In genomic region chr7:35334527-35335452, GRCm38 (mm10) we compare ENCODE assay signal across 8 mouse cellular contexts. TPM values are rescaled to one million over a fixed set of nuclear protein-coding genes. Genes with fewer than 3 reads are reported as not detected.
A peak's percentile ranks its signal among the peaks of the same experiment; 100 is the strongest.
DNase-seq lines count a peak whose midpoint lies in the region; ATAC-seq and TF ChIP-seq lines count a peak whose summit lies in the region.

No protein-coding gene starts in this region.

- H3K4me2 ChIP-seq in intestine, embryonic 14.5 days (ENCODE audit: low read length), result peak overlapping the region; percentile 77
- H3K4me2 ChIP-seq in liver, embryonic 15.5 days, result peak overlapping the region; percentile 93
- H3K4me2 ChIP-seq in neural tube, embryonic 11.5 days (ENCODE audit: low read depth), result peak overlapping the region; percentile 96

- peak overlapping the region; percentile 67 for H3K4me3 ChIP-seq in spleen, adult 2 months (ENCODE audit: extremely low read depth, insufficient read depth, insufficient read length)
- H3K4me3 ChIP-seq in intestine, embryonic 14.5 days (ENCODE audit: low read depth, low read length), result peak overlapping the region; percentile 66
- H3K4me3 ChIP-seq in liver, embryonic 15.5 days (replicated peaks), result peak overlapping the region; percentile 63
- peak overlapping the region; percentile 49 for H3K4me3 ChIP-seq in neural tube, embryonic 11.5 days (ENCODE audit: low read depth, low read length)

- H3K9ac ChIP-seq in intestine, embryonic 14.5 days (ENCODE audit: low read length), result peak overlapping the region; percentile 62
- peak overlapping the region; percentile 56 for H3K9ac ChIP-seq in liver, embryonic 15.5 days
- H3K9ac ChIP-seq in neural tube, embryonic 11.5 days (ENCODE audit: low read length), result peak overlapping the region; percentile 58

- no peak for TF ChIP-seq CTCF in spleen, adult 2 months (IDR thresholded peaks at IDR 0.05; ENCODE audit: extremely low read depth, insufficient read depth, insufficient read length, insufficient replicate concordance)

- WGBS in spleen, adult 2 months, result 1% methylated on average over 50 of the region's 51 CpGs
- under 1% methylated on average over 51 of the region's 51 CpGs for WGBS in intestine, embryonic 14.5 days
- WGBS in liver, embryonic 15.5 days (ENCODE audit: insufficient replicate concordance), result under 1% methylated on average over 51 of the region's 51 CpGs
- under 1% methylated on average over 49 of the region's 51 CpGs for WGBS in neural tube, embryonic 11.5 days

- H3K9me3 ChIP-seq in intestine, embryonic 14.5 days (ENCODE audit: control insufficient read depth, low read length), result no peaks in the 10 kb centered on the region
- H3K9me3 ChIP-seq in liver, embryonic 15.5 days (replicated peaks), result no peaks in the 10 kb centered on the region
- no peaks in the 10 kb centered on the region for H3K9me3 ChIP-seq in neural tube, embryonic 11.5 days (ENCODE audit: control insufficient read depth, low read length)

- peak; percentile 9; the same call in 1 of the 2 replicates for ATAC-seq in intestine, embryonic 14.5 days (replicated peaks; ENCODE audit: low FRiP score, low TSS enrichment, low read depth)
- ATAC-seq in liver, embryonic 15.5 days (ENCODE audit: insufficient read depth), result peak; percentile 1; the same call in 1 of the 2 replicates
- no peak; the same call in none of the 2 replicates for ATAC-seq in neural tube, embryonic 11.5 days (ENCODE audit: insufficient read depth, low FRiP score, low TSS enrichment)

- TF ChIP-seq POLR2A in spleen, adult 2 months (IDR thresholded peaks at IDR 0.05; ENCODE audit: low read depth, low read length), result no peak

- peaks cover 7% of the 10 kb centered on the region for H3K4me1 ChIP-seq in spleen, adult 2 months (ENCODE audit: control insufficient read depth, insufficient read depth, insufficient read length)
- 0 out of 2 replicates have a peak, but pooled peaks cover 6% of the 10 kb centered on the region for H3K4me1 ChIP-seq in intestine, embryonic 14.5 days (replicated peaks; ENCODE audit: control insufficient read depth, insufficient read depth, low read length)
- H3K4me1 ChIP-seq in liver, embryonic 15.5 days (replicated peaks), result peaks cover 33% of the 10 kb centered on the region
- H3K4me1 ChIP-seq in neural tube, embryonic 11.5 days (ENCODE audit: control insufficient read depth, insufficient read depth, low read length), result peaks cover 4% of the 10 kb centered on the region

- peak; percentile 7 to 31 for DNase-seq in spleen, adult 2 months (ENCODE audit: low read depth in 1 of 2, low spot score in 2 of 2)
- DNase-seq in spleen, adult 12 weeks (ENCODE audit: low spot score), result no peak
- DNase-seq in cerebellum, adult 9-10 months, result peak; percentile 67
- peak; percentile 14 for DNase-seq in gastrocnemius, postnatal 10 days
- DNase-seq in intestine, embryonic 14.5 days (ENCODE audit: low spot score), result peak; percentile 74
- peak; percentile 35 for DNase-seq in neural tube, embryonic 11.5 days (ENCODE audit: low spot score)
- DNase-seq in urinary bladder, postnatal 25 days (ENCODE audit: low spot score), result peak; percentile 22

- H3K27ac ChIP-seq in spleen, adult 2 months (ENCODE audit: insufficient read depth, low read length), result no peak overlapping the region
- peak overlapping the region; percentile 29 for H3K27ac ChIP-seq in intestine, embryonic 14.5 days (ENCODE audit: low read depth)
- H3K27ac ChIP-seq in liver, embryonic 15.5 days (replicated peaks), result peak overlapping the region; percentile 15; the same call in 1 of the 2 replicates
- no peak overlapping the region for H3K27ac ChIP-seq in neural tube, embryonic 11.5 days (ENCODE audit: low read depth, low read length)

- no peaks in the 10 kb centered on the region for H3K36me3 ChIP-seq in spleen, adult 2 months (ENCODE audit: control insufficient read depth, insufficient read depth, low read length)
- no peaks in the 10 kb centered on the region for H3K36me3 ChIP-seq in intestine, embryonic 14.5 days (ENCODE audit: control insufficient read depth, insufficient read depth, low read length)
- H3K36me3 ChIP-seq in liver, embryonic 15.5 days (replicated peaks), result no peaks in the 10 kb centered on the region
- no peaks in the 10 kb centered on the region for H3K36me3 ChIP-seq in neural tube, embryonic 11.5 days (ENCODE audit: control insufficient read depth, insufficient read depth, low read length)

- H3K27me3 ChIP-seq in spleen, adult 2 months (ENCODE audit: control insufficient read depth, insufficient read depth, low read length), result peaks cover 8% of the 10 kb centered on the region
- H3K27me3 ChIP-seq in intestine, embryonic 14.5 days (replicated peaks; ENCODE audit: control insufficient read depth, insufficient read depth, low read length), result peaks cover 5% of the 10 kb centered on the region; the same call in 1 of the 2 replicates
- peaks cover 83% of the 10 kb centered on the region for H3K27me3 ChIP-seq in liver, embryonic 15.5 days
- no peaks in the 10 kb centered on the region for H3K27me3 ChIP-seq in neural tube, embryonic 11.5 days (ENCODE audit: control insufficient read depth, insufficient read depth, low read length)

RNA-seq across cellular contexts. Expression of gene Rhpn2, which starts 0.8 kb away (rescaled TPM):
- polyA plus RNA-seq in spleen, adult 2 months (2012; rRNA removed), result 0.48 and 0.88 TPM in 2 replicates
- 1 to 10 TPM in 1 of 2 experiments, under 1 TPM in 1; 0.94 to 1.8 TPM for total RNA-seq in gastrocnemius, postnatal 10 days (2021)
- polyA plus RNA-seq in intestine, embryonic 14.5 days (2014; fragmentation: Nextera tagmentation; extraction: Ambion mirVana), result 48.6 and 48.7 TPM in 2 replicates
- polyA plus RNA-seq in liver, embryonic 15.5 days (2015; fragmentation: Nextera tagmentation; extraction: Ambion mirVana), result 5.0 and 6.6 TPM in 2 replicates
- polyA plus RNA-seq in neural tube, embryonic 11.5 days (2014; fragmentation: Nextera tagmentation; extraction: Ambion mirVana), result 3.3 and 3.6 TPM in 2 replicates

RNA-seq across cellular contexts. Expression of gene Gpatch1, which starts 16.6 kb away (rescaled TPM):
- polyA plus RNA-seq in spleen, adult 2 months (2012; rRNA removed), result 1.9 and 2.0 TPM in 2 replicates
- 1 to 10 TPM; 8.8 TPM for total RNA-seq in gastrocnemius, postnatal 10 days (2021)
- polyA plus RNA-seq in intestine, embryonic 14.5 days (2014; fragmentation: Nextera tagmentation; extraction: Ambion mirVana), result 16.9 and 18.3 TPM in 2 replicates
- 5.6 and 5.7 TPM in 2 replicates for polyA plus RNA-seq in liver, embryonic 15.5 days (2015; fragmentation: Nextera tagmentation; extraction: Ambion mirVana)
- polyA plus RNA-seq in neural tube, embryonic 11.5 days (2014; fragmentation: Nextera tagmentation; extraction: Ambion mirVana), result 20.0 and 21.4 TPM in 2 replicates

Comparison
In these comparisons a context has a peak if more than half of its experiments do, and no peak if none do; other contexts are left out.
1. H3K27ac ChIP-seq: peak in intestine, embryonic 14.5 days (single experiment) and liver, embryonic 15.5 days (single experiment); none in spleen, adult 2 months (single experiment) and neural tube, embryonic 11.5 days (single experiment).
2. Peak in every context shown above with its lines, with median percentiles within 50 percentile points of each other: H3K4me3 ChIP-seq, H3K4me2 ChIP-seq and H3K9ac ChIP-seq.